Mouse (Mus musculus): ENCODE measurements at regions not wholly inside any gene's neighbourhood (a gene's known extent, or its start where the extent isn't known, plus 50 kb on each side); places are given as distances from the start of the nearest gene placed in this dataset.
A peak's percentile ranks its signal among the peaks of the same experiment; 100 is the strongest.

DNA sequence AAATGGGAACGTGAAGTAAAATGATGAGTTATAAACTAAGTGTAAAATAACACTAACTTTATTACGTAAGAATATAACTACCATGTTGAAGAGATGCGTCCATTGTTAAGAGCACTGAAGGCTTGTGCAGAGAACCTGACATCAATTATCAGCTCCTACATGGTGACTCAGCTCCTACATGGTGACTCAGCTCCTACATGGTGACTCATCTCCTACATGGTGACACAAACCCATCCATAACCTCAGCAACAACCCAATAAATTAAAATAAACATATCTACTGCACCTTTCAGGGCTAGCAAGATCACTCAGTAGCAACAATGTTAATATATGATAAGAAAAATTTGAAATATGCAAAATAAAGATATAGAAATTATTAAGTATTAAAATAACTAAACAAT is 125.5 kb upstream of the Cdh12 start:
- Histone ChIP-seq H3K9me3 (replicated peaks) (no peaks in the 10 kb centered on the region), H3K4me3 (ENCODE audit: low read depth, low read length) (no peak overlapping the region), H3K36me3 (replicated peaks) (no peaks in the 10 kb centered on the region), H3K27me3 (ENCODE audit: insufficient read depth, low read length) (no peaks in the 10 kb centered on the region), H3K4me1 (ENCODE audit: insufficient read depth, low read depth, low read length) (no peaks in the 10 kb centered on the region; the same call in 1 of the 2 replicates)
- DNase-seq (ENCODE audit: low spot score) (no peak), ATAC-seq (ENCODE audit: extremely low read depth, insufficient number of reproducible peaks, low FRiP score, poor library complexity, severe bottlenecking) (peak; percentile 83)
- TF ChIP-seq CTCF (IDR thresholded peaks at IDR 0.05; ENCODE audit: low read depth, low read length) (no peak), POLR2AphosphoS5 (IDR thresholded peaks at IDR 0.05; ENCODE audit: insufficient replicate concordance, low read depth, low read length) (no peak), GATA2 (IDR thresholded peaks at IDR 0.05; ENCODE audit: borderline replicate concordance, low read depth, low read length) (no peak), TAL1 (conservative IDR thresholded peaks at IDR 0.05; ENCODE audit: low read depth, low read length) (no peak), GATA1 (IDR thresholded peaks at IDR 0.05; ENCODE audit: borderline replicate concordance, low read length) (no peak)

All from G1E (cell line).